Mouse (Mus musculus) CH12.LX (cell line): ENCODE data around the gene Kansl1l. TPM values are rescaled to one million over a fixed set of nuclear protein-coding genes. Genes with fewer than 3 reads are reported as not detected.

Experiments used
- DNase-seq: peaks from one replicate; pipeline ENCODE4 v3.0.0-alpha.2; 2013; ENCODE audit errors: extremely low read depth
- H3K27ac ChIP-seq: 2 replicates; pipeline ENCODE4 v1.5.1; 2012; ENCODE audit warnings: low read depth, mild to moderate bottlenecking, control low read depth, moderate library complexity; ENCODE audit not compliant: insufficient read depth
- H3K27me3 ChIP-seq: replicated peaks from 2 replicates; pipeline ENCODE3; 2012; ENCODE audit warnings: inconsistent platforms
- H3K36me3 ChIP-seq, 2 experiments: replicated peaks in 1 of 2; 2 replicates each; pipeline versions ENCODE3 to v1.6.1; 2012; ENCODE audit warnings: inconsistent platforms in 1 of 2, low read length in 1 of 2, mild to moderate bottlenecking in 1 of 2, mixed read lengths in 1 of 2, moderate library complexity in 1 of 2; ENCODE audit not compliant: control insufficient read depth in 1 of 2, insufficient read depth in 1 of 2
- H3K4me1 ChIP-seq, 2 experiments: 2 replicates each; pipeline ENCODE4 v1.6.1; 2012; ENCODE audit warnings: inconsistent platforms in 1 of 2, moderate library complexity in 1 of 2; ENCODE audit not compliant: insufficient read depth in 2 of 2, control insufficient read depth in 1 of 2
- H3K4me2 ChIP-seq: 2 replicates; pipeline ENCODE4 v1.6.1; 2012; ENCODE audit warnings: low read depth, mild to moderate bottlenecking, control low read depth; ENCODE audit not compliant: poor library complexity, insufficient read depth, severe bottlenecking
- H3K4me3 ChIP-seq, 3 experiments: fragments of 150-350 bp in 1 of 3; sonication (generic) in 1 of 3; replicated peaks in 1 of 3; 2 replicates each; pipeline versions ENCODE3 to v1.5.1; 2011 to 2012; ENCODE audit warnings: low read depth in 2 of 3, low read length in 2 of 3, mild to moderate bottlenecking in 2 of 3, moderate library complexity in 2 of 3, control low read depth in 1 of 3, improper control_type of control experiment in 1 of 3, inconsistent platforms in 1 of 3, mixed read lengths in 1 of 3; ENCODE audit not compliant: poor library complexity in 1 of 3
- H3K79me2 ChIP-seq: replicated peaks from 2 replicates; pipeline ENCODE4 v1.6.1; 2012; ENCODE audit warnings: mild to moderate bottlenecking, moderate library complexity; ENCODE audit not compliant: control insufficient read depth, poor library complexity, insufficient read depth, severe bottlenecking; ENCODE audit errors: extremely low read depth
- H3K9ac ChIP-seq: 2 replicates; pipeline ENCODE4 v1.6.1; 2012; ENCODE audit warnings: low read depth, mild to moderate bottlenecking, control low read depth, moderate library complexity; ENCODE audit not compliant: insufficient read depth
- H3K9me3 ChIP-seq: replicated peaks from 2 replicates; pipeline ENCODE3; 2012; ENCODE audit warnings: low read length, inconsistent platforms, mixed read lengths
- CTCF ChIP-seq, 2 experiments: IDR thresholded peaks in 1 of 2; conservative IDR thresholded peaks in 1 of 2; 2 replicates each; pipeline ENCODE4 v1.5.1; 2011 to 2012; ENCODE audit warnings: low read depth in 2 of 2, low read length in 2 of 2, improper control_type of control experiment in 1 of 2, inconsistent platforms in 1 of 2, mild to moderate bottlenecking in 1 of 2, moderate library complexity in 1 of 2
- ELF1 ChIP-seq: IDR thresholded peaks from 2 replicates; pipeline ENCODE4 v1.6.1; 2014; ENCODE audit warnings: low read depth, mild to moderate bottlenecking, inconsistent platforms, low read length, improper control_type of control experiment
- ETS1 ChIP-seq: conservative IDR thresholded peaks from 2 replicates; pipeline ENCODE4 v1.6.1; 2012; ENCODE audit warnings: low read depth, mild to moderate bottlenecking, inconsistent platforms, low read length, improper control_type of control experiment, moderate library complexity
- IRF4 ChIP-seq: IDR thresholded peaks from 2 replicates; pipeline ENCODE4 v1.6.1; 2014; ENCODE audit warnings: low read depth, mild to moderate bottlenecking, inconsistent platforms, low read length, improper control_type of control experiment
- JUN ChIP-seq: IDR thresholded peaks from 2 replicates; pipeline ENCODE4 v1.6.1; 2011; ENCODE audit warnings: low read depth, mild to moderate bottlenecking, low read length, improper control_type of control experiment, moderate library complexity; ENCODE audit not compliant: insufficient read depth
- MAFK ChIP-seq: IDR thresholded peaks from 2 replicates; pipeline ENCODE4 v1.6.1; 2011; ENCODE audit warnings: low read length, improper control_type of control experiment; ENCODE audit not compliant: insufficient replicate concordance
- MAZ ChIP-seq: IDR thresholded peaks from 2 replicates; pipeline ENCODE4 v1.6.1; 2012; ENCODE audit warnings: low read depth, mild to moderate bottlenecking, inconsistent platforms, low read length, improper control_type of control experiment, moderate library complexity
- MYC ChIP-seq: IDR thresholded peaks from 2 replicates; pipeline ENCODE4 v1.6.1; 2011; ENCODE audit warnings: low read depth, mild to moderate bottlenecking, improper control_type of control experiment, low read length
- POLR2AphosphoS2 ChIP-seq: IDR thresholded peaks from 2 replicates; pipeline ENCODE4 v1.6.1; 2011; ENCODE audit warnings: low read depth, low read length, improper control_type of control experiment
- SIN3A ChIP-seq: IDR thresholded peaks from 2 replicates; pipeline ENCODE4 v1.6.1; 2012; ENCODE audit warnings: low read length, improper control_type of control experiment, inconsistent platforms
- TBP ChIP-seq: conservative IDR thresholded peaks from 2 replicates; pipeline ENCODE4 v1.6.1; 2011; ENCODE audit warnings: low read depth, low read length, improper control_type of control experiment
- ZC3H11A ChIP-seq: IDR thresholded peaks from 2 replicates; pipeline ENCODE4 v1.6.1; 2012; ENCODE audit warnings: low read depth, mild to moderate bottlenecking, inconsistent platforms, low read length, improper control_type of control experiment
- ZMIZ1 ChIP-seq: IDR thresholded peaks from 2 replicates; pipeline ENCODE4 v1.6.1; 2012; ENCODE audit warnings: low read depth, mild to moderate bottlenecking, inconsistent platforms, low read length, improper control_type of control experiment
- dilution Hi-C: fragments of 300-500 bp; cut with MboI; formaldehyde crosslinking; loops from 2 replicates; pipeline ENCODE4 v1.14.3; 2020; ENCODE audit warnings: low sequenced_read_pairs; ENCODE audit not compliant: extremely low pct_unique_long_range_greater_than_20kb, extremely low pct_ligation_motif_present
- in situ Hi-C: fragments of 300-500 bp; cut with MboI; formaldehyde crosslinking; loops from 3 replicates; pipeline ENCODE4 v1.14.3; 2019; ENCODE audit warnings: low sequenced_read_pairs, low pct_ligation_motif_present, low pct_unique_long_range_greater_than_20kb, mixed read lengths
- polyA plus RNA-seq: library from polyadenylated mRNA; unstranded; fragments of >175 nt; gene quantifications from 2 replicates; pipeline ENCODE4 v1.2.1, GENCODE M21; 2012; ENCODE audit warnings: low read depth; ENCODE audit not compliant: insufficient read length
- total RNA-seq, 2 experiments: library from RNA; depleted of rRNA; stranded (reverse); fragments of 300-350 nt in 1 of 2; fragments of >200 nt in 1 of 2; gene quantifications; 2 replicates each; pipeline ENCODE4 v1.2.3; 2012 to 2014

The Kansl1l gene
- total and polyA plus RNA-seq, 3 experiments: 2.8 to 6.0 (median 3.5) TPM

GRCm38 (mm10) chr1:66682974-66683373 lies 134.4 kb downstream of the Kansl1l start:
- H3K27me3 ChIP-seq: no peaks in the 10 kb centered on the region
- H3K27ac ChIP-seq: no peak overlapping the region
- no peaks in the 10 kb centered on the region for H3K79me2 ChIP-seq
- H3K4me1 ChIP-seq: no peaks in the 10 kb centered on the region
- dilution Hi-C loops (no loop called here), in situ Hi-C loops (no loop called here)
- no peak for TF ChIP-seq JUN
- TF ChIP-seq SIN3A: no peak
- TF ChIP-seq IRF4: no peak
- TF ChIP-seq TBP: no peak
- no peak for TF ChIP-seq CTCF (conservative IDR thresholded peaks at IDR 0.05 in 1 of 2, IDR thresholded peaks at IDR 0.05 in 1 of 2; ENCODE audit: low read depth in 2 of 2, low read length in 2 of 2)
- TF ChIP-seq MYC: no peak
- H3K36me3 ChIP-seq: no peaks in the 10 kb centered on the region
- H3K9me3 ChIP-seq: no peaks in the 10 kb centered on the region
- no peak for DNase-seq
- H3K4me2 ChIP-seq: no peak overlapping the region
- no peak overlapping the region for H3K9ac ChIP-seq
- H3K4me3 ChIP-seq: no peak overlapping the region

GRCm38 (mm10) chr1:66678662-66679061 lies 138.7 kb downstream of the Kansl1l start:
- Histone ChIP-seq H3K4me3 (no peak overlapping the region), H3K27me3 (no peaks in the 10 kb centered on the region), H3K79me2 (no peaks in the 10 kb centered on the region), H3K9me3 (no peaks in the 10 kb centered on the region), H3K9ac (no peak overlapping the region), H3K36me3 (no peaks in the 10 kb centered on the region), H3K4me2 (no peak overlapping the region), H3K27ac (no peak overlapping the region), H3K4me1 (0 out of 4 replicates have a peak, but pooled peaks cover 0 to 3% of the 10 kb centered on the region in 2 experiments)
- DNase-seq: no peak
- dilution Hi-C loops (no loop called here), in situ Hi-C loops (no loop called here)
- TF ChIP-seq MAFK: peak; percentile 91
- TF ChIP-seq CTCF (conservative IDR thresholded peaks at IDR 0.05 in 1 of 2, IDR thresholded peaks at IDR 0.05 in 1 of 2; ENCODE audit: low read depth in 2 of 2, low read length in 2 of 2): peak in 1 of 2 experiments; percentile 16; a peak in 1 of 4 replicates
- no peak for TF ChIP-seq MAZ
- TF ChIP-seq JUN: no peak

- TF ChIP-seq ZMIZ1: no peak
- TF ChIP-seq ZC3H11A: no peak
- no peak for TF ChIP-seq ETS1
- no peak for TF ChIP-seq TBP
- no peak for TF ChIP-seq MYC
- TF ChIP-seq POLR2AphosphoS2: no peak
- TF ChIP-seq CTCF (conservative IDR thresholded peaks at IDR 0.05 in 1 of 2, IDR thresholded peaks at IDR 0.05 in 1 of 2; ENCODE audit: low read depth in 2 of 2, low read length in 2 of 2): no peak
- no peak for TF ChIP-seq ELF1
- H3K4me3 ChIP-seq: no peak overlapping the region
- 0 out of 4 replicates have a peak, but pooled peaks cover 0 to 3% of the 10 kb centered on the region in 2 experiments for H3K4me1 ChIP-seq
- H3K9ac ChIP-seq: no peak overlapping the region
- H3K9me3 ChIP-seq: no peaks in the 10 kb centered on the region
- no peak overlapping the region for H3K27ac ChIP-seq
- no peaks in the 10 kb centered on the region for H3K27me3 ChIP-seq
- H3K79me2 ChIP-seq: no peaks in the 10 kb centered on the region
- H3K36me3 ChIP-seq: no peaks in the 10 kb centered on the region
- dilution Hi-C loops (no loop called here), in situ Hi-C loops (no loop called here)
- H3K4me2 ChIP-seq: no peak overlapping the region
- DNase-seq: no peak
Measured at GRCm38 (mm10) chr1:66677928-66678327, 139.4 kb downstream of the Kansl1l start.
